In the genomic region with DNA sequence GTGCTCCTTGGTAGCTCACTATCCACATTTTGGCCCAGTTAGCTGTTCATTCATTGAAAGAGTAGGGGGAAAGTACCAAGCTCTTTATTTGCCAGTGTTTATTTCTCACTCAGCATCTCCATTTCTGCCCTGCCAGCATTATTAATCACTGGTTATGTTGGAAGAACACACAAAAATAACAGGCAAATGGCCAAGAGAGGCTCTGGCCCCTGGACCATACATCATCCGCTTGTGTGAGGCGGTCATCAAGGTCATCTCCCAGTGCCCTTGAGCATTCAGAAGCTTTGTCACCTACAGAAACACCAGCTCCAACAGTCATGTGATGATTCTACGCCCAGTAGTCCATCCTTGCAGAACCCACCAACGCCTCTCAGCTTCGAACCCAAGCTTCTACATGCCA, we compare ENCODE assay signal across 24 mouse cellular contexts.
DNase-seq lines count a peak whose midpoint lies in the region; ATAC-seq and TF ChIP-seq lines count a peak whose summit lies in the region.
"Had no signal": no experiment of that assay in that cellular context is flagged by ENCODE, and none has a peak within 500 bp of the region (broad histone marks: within the 10 kb centered on the region; RNA-seq: fewer than 3 reads in every experiment).

No protein-coding gene starts in this region.

- H3K36me3 ChIP-seq in lung, embryonic 14.5 days (ENCODE audit: insufficient read depth), result no peaks in the 10 kb centered on the region
- no peaks in the 10 kb centered on the region for H3K36me3 ChIP-seq in limb, embryonic 10.5 days
- H3K36me3 ChIP-seq: embryonic facial prominence, embryonic 12.5 days; embryonic facial prominence, embryonic 15.5 days; heart, embryonic 10.5 days; hindbrain, embryonic 12.5 days; hindbrain, embryonic 15.5 days had no signal

- no peaks in the 10 kb centered on the region for H3K4me1 ChIP-seq in lung, embryonic 14.5 days (ENCODE audit: insufficient read depth)
- H3K4me1 ChIP-seq in limb, embryonic 10.5 days, result peaks cover 58% of the 10 kb centered on the region
- H3K4me1 ChIP-seq: heart, embryonic 10.5 days; hindbrain, embryonic 12.5 days; hindbrain, embryonic 15.5 days had no signal

- no peak for TF ChIP-seq CTCF in lung, embryonic 14.5 days (IDR thresholded peaks at IDR 0.05; ENCODE audit: low read depth)

- no peaks in the 10 kb centered on the region for H3K9me3 ChIP-seq in lung, embryonic 14.5 days (ENCODE audit: low read depth, low read length)
- H3K9me3 ChIP-seq in limb, embryonic 10.5 days (replicated peaks), result no peaks in the 10 kb centered on the region
- H3K9me3 ChIP-seq: embryonic facial prominence, embryonic 12.5 days; embryonic facial prominence, embryonic 15.5 days; heart, embryonic 10.5 days; hindbrain, embryonic 12.5 days; hindbrain, embryonic 15.5 days had no signal

- H3K4me2 ChIP-seq in lung, embryonic 14.5 days, result no peak overlapping the region
- H3K4me2 ChIP-seq: embryonic facial prominence, embryonic 12.5 days; embryonic facial prominence, embryonic 15.5 days; hindbrain, embryonic 12.5 days; hindbrain, embryonic 15.5 days had no signal

- no peak overlapping the region for H3K4me3 ChIP-seq in lung, embryonic 14.5 days (ENCODE audit: low read depth, low read length)
- H3K4me3 ChIP-seq in limb, embryonic 10.5 days, result no peak overlapping the region
- H3K4me3 ChIP-seq: embryonic facial prominence, embryonic 12.5 days; embryonic facial prominence, embryonic 15.5 days; gastrocnemius, adult 2 months; heart, adult 2 months; heart, embryonic 10.5 days; hindbrain, embryonic 12.5 days; hindbrain, embryonic 15.5 days had no signal

- no peaks in the 10 kb centered on the region for H3K27me3 ChIP-seq in lung, embryonic 14.5 days (ENCODE audit: insufficient read depth, low read length)
- H3K27me3 ChIP-seq in limb, embryonic 10.5 days (ENCODE audit: low read depth, poor library complexity, severe bottlenecking), result no peaks in the 10 kb centered on the region
- H3K27me3 ChIP-seq: embryonic facial prominence, embryonic 12.5 days; embryonic facial prominence, embryonic 15.5 days; hindbrain, embryonic 12.5 days; hindbrain, embryonic 15.5 days; Patski had no signal

- H3K9ac ChIP-seq in lung, embryonic 14.5 days, result no peak overlapping the region
- H3K9ac ChIP-seq: embryonic facial prominence, embryonic 12.5 days; embryonic facial prominence, embryonic 15.5 days; forebrain, postnatal 0 days; hindbrain, embryonic 12.5 days; hindbrain, embryonic 15.5 days had no signal

- WGBS in lung, embryonic 14.5 days, result 83% methylated on average over 5 of the region's 5 CpGs
- 93% methylated on average over 5 of the region's 5 CpGs for WGBS in limb, embryonic 10.5 days

- ATAC-seq in lung, embryonic 14.5 days (ENCODE audit: insufficient read depth), result no peak
- ATAC-seq: forebrain, embryonic 14.5 days; forebrain, postnatal 0 days; intestine, postnatal 0 days; Patski had no signal

- DNase-seq in lung, embryonic 14.5 days, result peak; percentile 42
- no peak for DNase-seq in lung, postnatal 25 days (ENCODE audit: low spot score)
- peak; percentile 58 for DNase-seq in adipocyte (ENCODE audit: low spot score)
- DNase-seq in adrenal gland, postnatal 14 days, result peak; percentile 50
- DNase-seq in limb, embryonic 10.5 days (ENCODE audit: low spot score), result no peak
- no peak for DNase-seq in urinary bladder, postnatal 10 days (ENCODE audit: low spot score)
- DNase-seq in retina, embryonic 14.5 days (ENCODE audit: low spot score), result no peak
- DNase-seq in gastrocnemius, postnatal 25 days, result no peak
- DNase-seq: cerebellum, adult 11 months; cerebellum, adult 2 months; cerebellum, adult 9-11 months; cerebellum, postnatal 25 days; forebrain, postnatal 0 days; gastrocnemius, adult 2 months; gastrocnemius, postnatal 36 days; heart, adult 2 months had no signal

- H3K27ac ChIP-seq in lung, embryonic 14.5 days (ENCODE audit: low read depth), result no peak overlapping the region
- H3K27ac ChIP-seq in limb, embryonic 10.5 days, result peak overlapping the region; percentile 62
- H3K27ac ChIP-seq: embryonic facial prominence, embryonic 12.5 days; embryonic facial prominence, embryonic 15.5 days; gastrocnemius, adult 2 months; heart, adult 2 months; heart, embryonic 10.5 days; hindbrain, embryonic 12.5 days; hindbrain, embryonic 15.5 days had no signal

Comparison
In these comparisons a context has a peak if more than half of its experiments do, and no peak if none do; other contexts are left out.
1. DNase-seq: peak in lung, embryonic 14.5 days (single experiment), adipocyte (single experiment) and adrenal gland, postnatal 14 days (single experiment); none in lung, postnatal 25 days (single experiment), limb, embryonic 10.5 days (single experiment), urinary bladder, postnatal 10 days (single experiment), retina, embryonic 14.5 days (single experiment) and gastrocnemius, postnatal 25 days (single experiment).